Mouse (Mus musculus) MEL (cell line): ENCODE results near the gene Sost.

Experiments used
- CTCF ChIP-seq, 3 experiments: IDR thresholded peaks in 2 of 3; conservative IDR thresholded peaks in 1 of 3; 2 replicates each; pipeline ENCODE4 v1.5.1; 2011 to 2012; ENCODE audit warnings: low read length in 3 of 3, low read depth in 2 of 3, mild to moderate bottlenecking in 2 of 3, improper control_type of control experiment in 1 of 3, inconsistent platforms in 1 of 3, mixed read lengths in 1 of 3, moderate library complexity in 1 of 3; ENCODE audit not compliant: control insufficient read depth in 1 of 3, insufficient read depth in 1 of 3, poor library complexity in 1 of 3, severe bottlenecking in 1 of 3
- EP300 ChIP-seq, 2 experiments: IDR thresholded peaks; 2 replicates each; pipeline ENCODE4 v1.6.1; 2011; ENCODE audit warnings: improper control_type of control experiment in 2 of 2, low read length in 2 of 2, low read depth in 1 of 2, mild to moderate bottlenecking in 1 of 2
- GATA1 ChIP-seq: IDR thresholded peaks from 2 replicates; pipeline ENCODE4 v1.6.1; 2011; ENCODE audit warnings: low read depth, low read length, improper control_type of control experiment
- JUND ChIP-seq: IDR thresholded peaks from 2 replicates; pipeline ENCODE4 v1.6.1; 2011; ENCODE audit warnings: low read depth, mild to moderate bottlenecking, improper control_type of control experiment, low read length
- MAX ChIP-seq: IDR thresholded peaks from 2 replicates; pipeline ENCODE4 v1.6.1; 2011; ENCODE audit warnings: low read length, improper control_type of control experiment
- MXI1 ChIP-seq: IDR thresholded peaks from 2 replicates; pipeline ENCODE4 v1.6.1; 2011; ENCODE audit warnings: mild to moderate bottlenecking, low read depth, low read length, improper control_type of control experiment
- MYC ChIP-seq: IDR thresholded peaks from 2 replicates; pipeline ENCODE4 v1.6.1; 2011; ENCODE audit warnings: low read depth, mild to moderate bottlenecking, low read length, improper control_type of control experiment, moderate library complexity
- NRF1 ChIP-seq: IDR thresholded peaks from 2 replicates; pipeline ENCODE4 v1.6.1; 2014; ENCODE audit warnings: low read depth, mild to moderate bottlenecking, inconsistent platforms, low read length, improper control_type of control experiment, moderate library complexity; ENCODE audit not compliant: poor library complexity, insufficient read depth, severe bottlenecking
- POLR2A ChIP-seq, 2 experiments: IDR thresholded peaks; 2 replicates each; pipeline ENCODE4 v1.6.1; 2011 to 2012; ENCODE audit warnings: low read length in 2 of 2, mild to moderate bottlenecking in 2 of 2, control low read depth in 1 of 2, improper control_type of control experiment in 1 of 2, low read depth in 1 of 2, moderate library complexity in 1 of 2; ENCODE audit not compliant: control insufficient read depth in 1 of 2, insufficient read depth in 1 of 2, poor library complexity in 1 of 2
- SIN3A ChIP-seq: IDR thresholded peaks from 2 replicates; pipeline ENCODE4 v1.6.1; 2012; ENCODE audit warnings: low read length, improper control_type of control experiment, inconsistent platforms
- SMC3 ChIP-seq: IDR thresholded peaks from 2 replicates; pipeline ENCODE4 v1.6.1; 2011; ENCODE audit warnings: low read depth, low read length, improper control_type of control experiment
- USF1 ChIP-seq: IDR thresholded peaks from 2 replicates; pipeline ENCODE4 v1.6.1; 2014; ENCODE audit warnings: low read depth, mild to moderate bottlenecking, inconsistent platforms, low read length, improper control_type of control experiment, moderate library complexity
- ZMIZ1 ChIP-seq: IDR thresholded peaks from 2 replicates; pipeline ENCODE4 v1.6.1; 2012; ENCODE audit warnings: low read depth, mild to moderate bottlenecking, inconsistent platforms, low read length, improper control_type of control experiment, moderate library complexity
- ZNF384 ChIP-seq: IDR thresholded peaks from 2 replicates; pipeline ENCODE4 v1.6.1; 2012; ENCODE audit warnings: low read depth, mild to moderate bottlenecking, inconsistent platforms, low read length, improper control_type of control experiment

DNA sequence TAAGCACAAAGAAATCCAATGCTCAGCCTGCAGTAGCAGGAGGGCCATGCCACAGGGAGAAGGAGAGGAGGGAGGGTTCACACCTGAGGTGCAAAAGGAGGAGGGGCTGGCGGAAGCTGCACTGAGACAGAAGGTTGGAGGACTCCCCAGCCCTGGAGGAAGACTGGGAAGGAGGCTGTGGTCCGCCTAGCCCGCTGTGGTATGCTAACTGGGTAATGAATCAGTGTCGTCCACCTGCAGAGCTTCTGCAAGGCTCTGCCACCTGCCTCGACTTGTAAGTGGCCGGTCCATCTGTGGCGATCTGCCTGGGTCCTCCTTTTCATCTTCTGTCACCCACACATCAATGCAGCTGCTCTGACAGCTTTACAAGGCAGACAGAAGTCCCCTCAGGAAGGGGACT, 1.5 kb upstream of the Sost start:
- TF ChIP-seq ZMIZ1 (no peak), JUND (no peak), NRF1 (no peak), POLR2A (IDR thresholded peaks at IDR 0.05; ENCODE audit: control insufficient read depth in 1 of 2, insufficient read depth in 1 of 2, low read depth in 1 of 2, low read length in 2 of 2, poor library complexity in 1 of 2) (no peak), EP300 (IDR thresholded peaks at IDR 0.05; ENCODE audit: low read depth in 1 of 2, low read length in 2 of 2) (no peak), CTCF (IDR thresholded peaks at IDR 0.05 in 2 of 3, conservative IDR thresholded peaks at IDR 0.05 in 1 of 3; ENCODE audit: control insufficient read depth in 1 of 3, insufficient read depth in 1 of 3, low read depth in 2 of 3, low read length in 3 of 3, poor library complexity in 1 of 3, severe bottlenecking in 1 of 3) (no peak), MYC (no peak), MAX (no peak), USF1 (no peak), SIN3A (no peak), ZNF384 (no peak), SMC3 (no peak), GATA1 (no peak), MXI1 (no peak)
